Mouse (Mus musculus): ENCODE measurements around the gene Scn1a. TPM values are rescaled to one million over a fixed set of nuclear protein-coding genes. Genes with fewer than 3 reads are reported as not detected.

Gene Scn1a
- polyA plus RNA-seq (2012; ENCODE audit: insufficient read depth, low replicate concordance), result 0.06 TPM in 1 of 2 replicates, not detected in the other

GRCm38 (mm10) chr2:66440711-66441110, at the start of gene Scn1a:
Gene Scn1a (minus strand): TSS chr2:66440840.
- Histone ChIP-seq H3K4me1 (no peaks in the 10 kb centered on the region), H3K36me3 (replicated peaks; ENCODE audit: low read length) (no peaks in the 10 kb centered on the region), H3K9me3 (peaks cover 6% of the 10 kb centered on the region; the same call in 1 of the 2 replicates), H3K4me3 (replicated peaks) (no peak within 1 kb of the TSS), H3K27me3 (replicated peaks) (peaks cover 10% of the 10 kb centered on the region)
- no peak for TF ChIP-seq GATA1 (IDR thresholded peaks at IDR 0.05; ENCODE audit: borderline replicate concordance, low read length)
- no peak for TF ChIP-seq FLI1 (IDR thresholded peaks at IDR 0.05; ENCODE audit: low read length)

- TF ChIP-seq GATA1 (IDR thresholded peaks at IDR 0.05; ENCODE audit: borderline replicate concordance, low read length), result no peak
- TF ChIP-seq FLI1 (IDR thresholded peaks at IDR 0.05; ENCODE audit: low read length), result no peak
- Histone ChIP-seq H3K4me1 (no peaks in the 10 kb centered on the region), H3K36me3 (replicated peaks; ENCODE audit: low read length) (no peaks in the 10 kb centered on the region), H3K9me3 (no peaks in the 10 kb centered on the region), H3K4me3 (replicated peaks) (no peak overlapping the region), H3K27me3 (replicated peaks) (no peaks in the 10 kb centered on the region)
Observed at GRCm38 (mm10) chr2:66478395-66478794, 37.8 kb upstream of the Scn1a start.

- Histone ChIP-seq H3K36me3 (replicated peaks; ENCODE audit: low read length) (no peaks in the 10 kb centered on the region), H3K4me3 (replicated peaks) (no peak overlapping the region), H3K9me3 (no peaks in the 10 kb centered on the region), H3K4me1 (no peaks in the 10 kb centered on the region), H3K27me3 (replicated peaks) (no peaks in the 10 kb centered on the region)
- no peak for TF ChIP-seq FLI1 (IDR thresholded peaks at IDR 0.05; ENCODE audit: low read length)
- TF ChIP-seq GATA1 (IDR thresholded peaks at IDR 0.05; ENCODE audit: borderline replicate concordance, low read length), result no peak
Observed at GRCm38 (mm10) chr2:66473181-66473822, 32.7 kb upstream of the Scn1a start.

GRCm38 (mm10) chr2:66465484-66465883, 24.8 kb upstream of the Scn1a start:
- H3K4me1 ChIP-seq, result no peaks in the 10 kb centered on the region
- H3K36me3 ChIP-seq (replicated peaks; ENCODE audit: low read length), result no peaks in the 10 kb centered on the region
- TF ChIP-seq GATA1 (IDR thresholded peaks at IDR 0.05; ENCODE audit: borderline replicate concordance, low read length) (no peak), FLI1 (IDR thresholded peaks at IDR 0.05; ENCODE audit: low read length) (no peak)
- peaks cover 6% of the 10 kb centered on the region for H3K9me3 ChIP-seq
- H3K4me3 ChIP-seq (replicated peaks), result no peak overlapping the region
- H3K27me3 ChIP-seq (replicated peaks), result no peaks in the 10 kb centered on the region

GRCm38 (mm10) chr2:66464874-66465458, 24.3 kb upstream of the Scn1a start:
- Histone ChIP-seq H3K4me1 (no peaks in the 10 kb centered on the region), H3K4me3 (replicated peaks) (no peak overlapping the region), H3K27me3 (replicated peaks) (no peaks in the 10 kb centered on the region), H3K36me3 (replicated peaks; ENCODE audit: low read length) (no peaks in the 10 kb centered on the region), H3K9me3 (peaks cover 6% of the 10 kb centered on the region)
- no peak for TF ChIP-seq FLI1 (IDR thresholded peaks at IDR 0.05; ENCODE audit: low read length)
- no peak for TF ChIP-seq GATA1 (IDR thresholded peaks at IDR 0.05; ENCODE audit: borderline replicate concordance, low read length)

- no peaks in the 10 kb centered on the region for H3K4me1 ChIP-seq
- no peak for TF ChIP-seq GATA1 (IDR thresholded peaks at IDR 0.05; ENCODE audit: borderline replicate concordance, low read length)
- no peak for TF ChIP-seq FLI1 (IDR thresholded peaks at IDR 0.05; ENCODE audit: low read length)
- H3K4me3 ChIP-seq (replicated peaks), result no peak overlapping the region
- H3K9me3 ChIP-seq, result peaks cover 6% of the 10 kb centered on the region
- no peaks in the 10 kb centered on the region for H3K27me3 ChIP-seq (replicated peaks)
- no peaks in the 10 kb centered on the region for H3K36me3 ChIP-seq (replicated peaks; ENCODE audit: low read length)
Observed at GRCm38 (mm10) chr2:66463916-66464315, 23.3 kb upstream of the Scn1a start.

GRCm38 (mm10) chr2:66462458-66462857, 21.8 kb upstream of the Scn1a start:
- Histone ChIP-seq H3K36me3 (replicated peaks; ENCODE audit: low read length) (no peaks in the 10 kb centered on the region), H3K27me3 (replicated peaks) (no peaks in the 10 kb centered on the region), H3K4me3 (replicated peaks) (no peak overlapping the region), H3K9me3 (peaks cover 6% of the 10 kb centered on the region; the same call in 1 of the 2 replicates), H3K4me1 (no peaks in the 10 kb centered on the region)
- TF ChIP-seq GATA1 (IDR thresholded peaks at IDR 0.05; ENCODE audit: borderline replicate concordance, low read length), result no peak
- TF ChIP-seq FLI1 (IDR thresholded peaks at IDR 0.05; ENCODE audit: low read length), result no peak

GRCm38 (mm10) chr2:66439764-66440471, 722 bp downstream of the Scn1a start:
- no peaks in the 10 kb centered on the region for H3K4me1 ChIP-seq
- H3K36me3 ChIP-seq (replicated peaks; ENCODE audit: low read length), result no peaks in the 10 kb centered on the region
- no peak overlapping the region for H3K4me3 ChIP-seq (replicated peaks)
- H3K9me3 ChIP-seq, result peaks cover 6% of the 10 kb centered on the region; the same call in 1 of the 2 replicates
- TF ChIP-seq GATA1 (IDR thresholded peaks at IDR 0.05; ENCODE audit: borderline replicate concordance, low read length) (no peak), FLI1 (IDR thresholded peaks at IDR 0.05; ENCODE audit: low read length) (no peak)
- peaks cover 10% of the 10 kb centered on the region for H3K27me3 ChIP-seq (replicated peaks)

- Histone ChIP-seq H3K36me3 (replicated peaks; ENCODE audit: low read length) (no peaks in the 10 kb centered on the region), H3K27me3 (replicated peaks) (peaks cover 10% of the 10 kb centered on the region), H3K9me3 (peaks cover 6% of the 10 kb centered on the region; the same call in 1 of the 2 replicates), H3K4me1 (no peaks in the 10 kb centered on the region), H3K4me3 (replicated peaks) (no peak overlapping the region)
- TF ChIP-seq FLI1 (IDR thresholded peaks at IDR 0.05; ENCODE audit: low read length) (no peak), GATA1 (IDR thresholded peaks at IDR 0.05; ENCODE audit: borderline replicate concordance, low read length) (no peak)
Observed at GRCm38 (mm10) chr2:66436286-66436685, 4.4 kb downstream of the Scn1a start.
